Mouse (Mus musculus) left cerebral cortex, adult 11 months (tissue): ENCODE data around the gene Krt83.
"Not testable (repeated sequence)": the region's sequence is repeated elsewhere in the genome, so short reads cannot be mapped to it uniquely, and the experiment has no call there.

Experiments
- DNase-seq: peaks from one replicate; pipeline ENCODE4 v3.0.0; 2022; ENCODE audit warnings: low spot score

Gene Krt83

GRCm38 (mm10) chr15:101491431-101491830 is at the start of gene Krt83:
Gene Krt83, minus strand, starts transcription at chr15:101491512.
- no peak for DNase-seq

DNA sequence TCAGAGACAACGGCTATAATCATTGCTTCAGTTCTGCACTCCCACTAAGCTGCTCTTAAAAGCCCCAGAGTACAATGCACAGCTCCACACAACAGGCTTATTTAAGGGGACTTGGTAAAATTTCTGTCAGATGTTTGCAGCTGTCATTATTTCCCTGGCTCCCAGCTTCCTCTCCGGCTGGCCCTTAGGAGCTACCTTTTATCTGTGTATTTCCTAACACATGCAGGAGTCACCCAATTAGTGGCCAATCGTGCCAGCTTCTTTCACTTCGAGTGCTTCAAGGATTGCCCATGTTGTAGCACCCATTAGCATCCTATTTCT is 47.2 kb upstream of the Krt83 start:
- DNase-seq, result no peak

DNA sequence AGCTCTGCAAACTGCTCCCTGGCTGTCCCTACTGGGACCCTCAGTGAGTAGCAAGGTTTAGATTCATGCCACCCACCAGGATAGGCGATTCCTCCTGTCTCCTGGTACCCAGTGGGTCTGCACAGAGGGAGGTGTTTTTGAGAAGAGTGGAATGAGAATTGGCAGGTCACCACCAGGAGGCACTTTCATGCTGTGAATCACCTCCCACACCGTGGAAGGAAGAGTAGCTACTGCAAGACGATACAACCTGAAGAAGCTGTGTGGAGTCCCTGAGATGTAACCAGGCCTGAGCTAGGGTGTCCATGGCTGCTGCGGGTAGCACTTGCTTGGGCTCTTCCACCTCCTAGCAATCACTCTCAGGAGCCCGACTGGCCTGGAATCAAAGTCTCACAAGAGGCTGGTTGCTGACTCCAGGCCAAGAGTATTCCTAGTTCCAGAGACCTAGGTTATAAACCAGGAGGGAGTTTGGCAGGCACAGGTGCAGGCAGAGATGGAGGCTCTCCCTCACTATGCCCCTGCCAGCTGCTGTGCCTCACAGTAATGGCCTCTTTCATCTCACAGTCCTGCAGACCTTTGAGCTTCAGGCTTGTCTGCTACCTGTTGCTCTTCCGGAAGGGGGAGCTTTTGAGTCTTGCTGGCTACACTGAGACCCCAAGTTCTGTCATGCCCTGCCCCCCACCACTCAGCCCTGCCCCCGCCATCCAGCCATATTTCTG is 46.7 kb upstream of the Krt83 start:
- DNase-seq, result no peak

DNA sequence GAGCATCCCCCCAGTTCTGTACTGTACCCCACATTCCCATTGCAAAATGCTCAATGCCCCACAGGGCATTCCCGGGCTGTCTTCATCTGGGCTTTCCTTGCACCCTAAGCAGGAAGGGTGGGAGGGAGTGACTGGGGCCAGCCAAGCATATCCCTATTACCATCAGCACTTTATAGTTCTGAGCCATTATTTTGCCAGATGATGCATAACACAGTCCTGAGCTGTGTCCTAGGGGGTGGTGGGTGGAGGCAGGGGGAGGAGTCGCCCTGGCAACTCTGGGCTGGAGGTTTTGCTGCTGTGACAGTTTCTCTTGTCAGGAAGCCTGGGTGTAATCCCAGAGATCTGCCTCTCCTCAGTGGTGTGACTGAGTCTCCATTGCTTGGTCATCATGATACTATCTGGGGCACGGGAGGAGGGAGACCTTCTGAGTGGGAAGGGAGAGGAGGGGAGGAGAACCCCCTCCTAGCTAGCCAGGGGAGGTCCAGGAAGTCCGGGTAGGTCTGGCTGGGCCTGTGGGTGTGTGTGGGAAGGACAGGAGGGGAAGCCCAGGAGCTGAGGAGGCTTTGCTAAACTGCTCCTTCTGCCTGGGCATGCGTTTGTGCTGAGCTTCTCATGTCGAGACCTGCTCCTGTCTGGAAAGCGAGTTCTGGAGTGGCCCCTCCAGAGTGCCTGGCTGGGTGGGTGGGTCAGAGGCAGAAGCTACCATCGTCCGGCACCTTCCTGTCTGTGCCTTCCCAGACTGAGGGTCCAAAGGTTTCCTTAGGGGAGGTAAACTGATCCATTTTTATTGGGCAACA is 44.9 kb upstream of the Krt83 start:
- no peak for DNase-seq

- DNase-seq, result no peak
Measured at GRCm38 (mm10) chr15:101532720-101533119, 41.4 kb upstream of the Krt83 start, which contains the start of gene Krt84. Gene Krt84, minus strand, starts transcription at chr15:101532820.

- DNase-seq, result no peak
Measured at GRCm38 (mm10) chr15:101522556-101523232, 31.4 kb upstream of the Krt83 start.

GRCm38 (mm10) chr15:101519792-101520191 is 28.5 kb upstream of the Krt83 start:
- peak; percentile 63 for DNase-seq

DNA sequence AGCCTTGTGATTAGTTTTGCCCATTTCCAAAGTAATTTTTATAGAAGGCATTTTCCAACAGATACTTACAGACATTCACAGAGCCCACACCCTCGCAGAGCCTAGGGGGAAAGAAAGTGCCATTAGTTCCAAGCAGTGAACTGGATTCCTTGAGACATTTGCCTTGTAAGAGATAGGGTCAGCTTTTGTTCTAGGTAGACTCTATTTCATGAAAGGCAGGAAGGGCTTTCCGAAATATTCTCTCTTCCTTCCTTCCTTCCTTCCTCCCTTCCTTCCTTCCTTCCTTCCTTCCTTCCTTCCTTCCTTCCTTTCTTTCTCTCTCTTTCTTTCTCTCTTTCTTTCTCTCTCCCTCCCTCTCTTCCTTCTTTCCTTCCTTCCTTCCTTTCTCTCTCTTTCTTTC is 25.8 kb upstream of the Krt83 start, which contains the start of gene Gm49425:
Gene Gm49425, minus strand, starts transcription at position 101 of the 400 bp plus-strand sequence.
- DNase-seq, result not testable (repeated sequence)

- DNase-seq, result no peak
Measured at GRCm38 (mm10) chr15:101508247-101508646, 16.9 kb upstream of the Krt83 start.

- DNase-seq, result no peak
Measured at GRCm38 (mm10) chr15:101506896-101507758, 15.8 kb upstream of the Krt83 start.

DNA sequence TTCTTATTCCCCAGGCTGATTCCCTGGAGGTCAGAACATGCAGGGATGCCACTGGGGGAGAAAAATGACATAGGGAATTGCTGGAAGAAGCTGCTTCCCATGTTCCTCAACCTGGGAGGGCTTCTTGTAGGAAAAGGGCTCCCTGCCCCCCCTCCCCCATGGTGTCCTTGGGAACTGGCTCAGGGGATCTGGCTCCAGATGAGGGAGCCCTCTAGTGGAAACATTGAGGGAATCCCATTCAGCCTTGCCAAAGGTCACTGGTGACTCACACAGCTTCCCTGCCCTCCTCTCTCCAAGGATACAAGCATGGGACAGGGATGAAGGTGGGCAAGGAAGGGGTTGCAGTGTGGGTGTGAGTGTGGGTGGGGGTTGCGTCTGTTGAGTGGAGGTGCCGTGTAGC is 5.9 kb upstream of the Krt83 start:
- DNase-seq, result no peak

DNA sequence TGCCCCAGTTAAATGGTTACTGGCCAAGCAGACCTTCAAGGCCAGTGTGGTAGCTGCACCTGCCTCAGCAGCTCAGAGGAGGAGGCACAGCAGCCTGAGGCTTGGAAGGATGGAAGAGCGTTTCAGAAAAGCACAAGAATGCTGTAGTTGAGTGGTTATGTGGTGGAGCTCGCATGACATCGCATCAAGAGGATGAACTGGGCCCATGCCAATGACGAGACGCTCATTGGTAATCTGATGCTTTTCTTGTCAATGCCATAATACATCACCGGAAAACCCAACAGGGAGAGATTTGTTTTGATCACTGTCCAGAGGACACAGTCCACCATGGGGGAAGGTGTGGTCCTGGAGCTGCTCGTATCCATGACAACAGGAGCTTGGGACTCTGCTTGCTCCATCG is 4.0 kb upstream of the Krt83 start:
- no peak for DNase-seq

GRCm38 (mm10) chr15:101494203-101494602 is 2.9 kb upstream of the Krt83 start:
- no peak for DNase-seq

DNA sequence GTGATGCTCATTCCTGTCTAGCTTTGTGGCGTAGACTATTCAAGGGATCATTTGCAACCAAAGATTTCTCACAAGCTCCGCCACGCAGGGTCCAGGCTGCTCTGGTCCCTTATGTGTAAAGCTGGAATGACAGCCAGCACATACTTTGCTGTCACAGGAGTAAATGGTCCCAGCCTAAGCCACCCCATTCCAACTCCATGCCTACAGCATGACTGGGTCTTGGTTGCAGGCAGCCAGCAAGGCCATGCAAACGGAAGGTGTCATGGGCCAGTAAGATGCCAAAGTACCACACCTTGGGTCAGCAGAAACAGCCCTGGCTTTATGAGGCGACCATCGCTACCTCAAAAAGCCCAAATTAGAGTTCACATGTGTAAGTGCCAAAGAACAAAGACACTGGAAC is 2.4 kb upstream of the Krt83 start:
- no peak for DNase-seq

DNA sequence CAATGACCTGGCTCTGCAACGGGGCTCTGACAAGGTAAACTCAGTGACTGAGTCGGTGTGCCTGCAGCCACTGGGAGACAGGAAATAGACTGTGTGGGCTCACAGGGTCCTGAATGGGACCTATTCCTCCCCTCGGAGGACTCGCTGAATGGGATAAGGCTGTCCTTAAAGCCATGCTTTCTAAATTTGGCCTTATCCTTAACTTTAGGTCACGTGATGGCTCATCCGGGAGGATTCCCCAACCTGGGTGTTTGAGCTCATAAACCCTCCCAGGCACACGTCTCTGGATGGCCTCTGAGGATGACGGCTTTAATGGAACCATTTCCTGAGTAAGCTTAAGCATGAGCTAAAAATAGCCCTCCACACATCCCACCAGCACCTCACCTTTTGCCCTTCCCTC is 1.4 kb upstream of the Krt83 start:
- DNase-seq, result no peak

DNA sequence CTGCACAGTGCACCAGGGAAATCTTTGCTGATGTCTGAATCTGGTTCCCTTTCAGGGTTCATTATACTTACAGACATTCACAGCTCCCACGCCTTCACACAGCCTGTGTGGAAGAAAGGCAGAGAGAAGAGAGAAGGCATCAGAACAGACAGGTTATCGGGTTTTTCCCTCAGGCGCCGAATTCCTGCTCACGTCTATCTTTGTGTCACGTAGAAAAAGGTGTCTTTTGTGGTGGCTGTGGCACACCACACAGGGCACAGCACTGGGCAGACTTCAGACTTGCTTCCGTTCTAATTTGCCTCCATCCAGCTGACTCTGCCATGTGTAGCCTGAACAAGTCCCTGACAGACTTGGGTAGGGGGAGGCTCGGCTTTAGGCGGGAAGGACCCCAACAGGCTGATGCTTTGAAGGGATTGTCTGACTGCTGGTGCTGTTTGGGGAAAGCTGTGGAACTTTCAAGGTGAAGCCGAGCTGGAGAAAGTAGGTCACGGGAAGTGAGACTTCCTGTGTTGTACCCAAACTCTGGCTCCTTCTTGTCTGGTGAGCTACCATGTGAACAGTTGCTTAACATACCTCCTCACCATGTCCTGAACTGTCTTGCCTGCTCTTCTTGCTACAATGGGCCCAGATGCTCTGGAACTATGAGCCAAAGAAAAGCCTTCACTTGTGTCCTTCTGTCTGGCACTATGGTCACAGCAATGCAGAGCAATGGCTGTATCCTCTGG is 5.2 kb downstream of the Krt83 start:
- peak; percentile 26 for DNase-seq

GRCm38 (mm10) chr15:101484939-101485338 is 6.4 kb downstream of the Krt83 start:
- no peak for DNase-seq

GRCm38 (mm10) chr15:101483646-101484045 is 7.7 kb downstream of the Krt83 start:
- DNase-seq, result no peak

DNA sequence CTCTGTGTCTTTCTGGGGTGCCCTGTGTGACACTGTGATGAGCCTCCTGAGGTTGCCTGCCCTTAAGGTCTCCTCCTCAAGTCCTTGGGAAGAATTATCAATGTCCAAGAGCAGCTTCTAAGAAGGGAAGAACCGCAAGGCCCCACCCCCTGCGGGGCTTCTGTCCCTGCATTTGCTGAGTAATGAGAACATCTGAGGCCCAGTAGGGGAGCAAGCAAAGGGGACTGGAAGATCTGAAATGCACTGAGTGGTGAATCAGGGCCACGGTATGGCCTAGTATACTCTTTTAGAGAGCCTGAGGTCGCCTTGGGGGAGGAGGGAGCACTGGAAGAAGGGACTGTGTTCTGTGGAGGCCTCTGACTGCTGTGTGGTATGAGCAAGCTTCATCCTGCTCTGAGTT is 9.3 kb downstream of the Krt83 start:
- DNase-seq, result no peak

- no peak for DNase-seq
Measured at GRCm38 (mm10) chr15:101479666-101480060, 11.6 kb downstream of the Krt83 start.

GRCm38 (mm10) chr15:101479007-101479665 is 12.2 kb downstream of the Krt83 start:
- DNase-seq, result peak; percentile 19
